Mouse (Mus musculus): Measurements from ENCODE around the gene Osbpl3.

- TF ChIP-seq EP300 (IDR thresholded peaks at IDR 0.05; ENCODE audit: insufficient read depth, low read depth, low read length) = no peak
- no peak for TF ChIP-seq CTCF (IDR thresholded peaks at IDR 0.05; ENCODE audit: low read depth, low read length)
- TF ChIP-seq POLR2A (IDR thresholded peaks at IDR 0.05; ENCODE audit: insufficient read depth, low read length) = no peak
Observed at GRCm38 (mm10) chr6:50503779-50504178, 47.8 kb upstream of the Osbpl3 start.

All from ES-Bruce4 (cell line).